Mouse (Mus musculus) liver, adult 2 months (tissue): ENCODE measurements around the gene Dcxr. TPM values are rescaled to one million over a fixed set of nuclear protein-coding genes. Genes with fewer than 3 reads are reported as not detected.
"Not testable (repeated sequence)": the region's sequence is repeated elsewhere in the genome, so short reads cannot be mapped to it uniquely, and the experiment has no call there.

Experiments used
- DNase-seq: peaks from one replicate; pipeline ENCODE4 v3.0.0-alpha.2; 2011; ENCODE audit warnings: low read depth, low spot score; ENCODE audit errors: extremely low read depth
- H3K27ac ChIP-seq: fragments of 200-500 bp; replicated peaks from 2 replicates; pipeline ENCODE4 v1.5.1; 2012; ENCODE audit warnings: low read depth, mild to moderate bottlenecking, control low read depth, inconsistent platforms, low read length; ENCODE audit not compliant: insufficient read depth
- H3K27me3 ChIP-seq: fragments of 200-500 bp; 2 replicates; pipeline ENCODE4 v1.6.1; 2012; ENCODE audit warnings: mild to moderate bottlenecking, moderate library complexity, low read length, inconsistent platforms; ENCODE audit not compliant: control insufficient read depth, insufficient read depth
- H3K36me3 ChIP-seq: fragments of 200-500 bp; 2 replicates; pipeline ENCODE4 v1.6.1; 2012; ENCODE audit warnings: low read length, inconsistent platforms; ENCODE audit not compliant: control insufficient read depth, insufficient read depth
- H3K4me1 ChIP-seq: fragments of 200-500 bp; 2 replicates; pipeline ENCODE4 v1.6.1; 2011; ENCODE audit warnings: low read length; ENCODE audit not compliant: control insufficient read depth, insufficient read depth
- H3K4me3 ChIP-seq: fragments of 200-500 bp; 2 replicates; pipeline ENCODE4 v1.5.1; 2011; ENCODE audit warnings: low read depth, mild to moderate bottlenecking, control low read depth, low read length, moderate library complexity; ENCODE audit not compliant: insufficient read depth
- H3K79me2 ChIP-seq: fragments of 200-500 bp; 2 replicates; pipeline ENCODE4 v1.6.1; 2012; ENCODE audit warnings: inconsistent platforms, mild to moderate bottlenecking, low read length, moderate library complexity; ENCODE audit not compliant: control insufficient read depth, insufficient read depth
- H3K9ac ChIP-seq: fragments of 200-500 bp; 2 replicates; pipeline ENCODE4 v1.6.1; 2012; ENCODE audit warnings: low read depth, mild to moderate bottlenecking, control low read depth, inconsistent platforms, low read length
- CTCF ChIP-seq: fragments of 200-500 bp; IDR thresholded peaks from 2 replicates; pipeline ENCODE4 v1.5.1; 2011; ENCODE audit warnings: low read depth, low read length, control low read depth
- POLR2A ChIP-seq: fragments of 200-500 bp; IDR thresholded peaks from 2 replicates; pipeline ENCODE4 v1.6.1; 2011; ENCODE audit warnings: low read length, control low read depth; ENCODE audit not compliant: insufficient read depth; ENCODE audit errors: extremely low read depth
- WGBS: fragments of 180-500 bp; shearing (Covaris S2); methylation state at CpG from one replicate; pipeline ENCODE4 v1.1.7; 2018; 5-methylcytosine and 5-hydroxymethylcytosine counted together
- polyA plus RNA-seq: library from polyadenylated mRNA; depleted of rRNA; stranded (reverse); fragments of >200 nt; gene quantifications from 2 replicates; pipeline ENCODE4 v1.2.3, GENCODE M21; 2012
- total RNA-seq: library from RNA; depleted of rRNA; stranded (reverse); fragments of >200 nt; gene quantifications from 2 replicates; pipeline ENCODE4 v1.2.3, GENCODE M21; 2014

Dcxr gene
- total and polyA plus RNA-seq, 2 experiments, result 230 to 512 TPM

- Histone ChIP-seq H3K4me1 (peaks cover 58% of the 10 kb centered on the region), H3K36me3 (peaks cover 13% of the 10 kb centered on the region; the same call in 1 of the 2 replicates), H3K27me3 (no peaks in the 10 kb centered on the region), H3K79me2 (peaks cover 28% of the 10 kb centered on the region; the same call in 1 of the 2 replicates), H3K27ac (peak overlapping the region; percentile 83), H3K9ac (0 out of 2 replicates have a peak overlapping the region, but pooled peaks have one; percentile 22), H3K4me3 (no peak overlapping the region)
- peak; percentile 75 for DNase-seq
- WGBS, result 30% methylated on average over 2 of the region's 2 CpGs
- TF ChIP-seq CTCF (no peak), POLR2A (no peak)
Measured at GRCm38 (mm10) chr11:120684660-120685059, 42.4 kb downstream of the Dcxr start.

- H3K4me3 ChIP-seq, result no peak overlapping the region
- H3K27ac ChIP-seq, result peak overlapping the region; percentile 83
- H3K27me3 ChIP-seq, result no peaks in the 10 kb centered on the region
- TF ChIP-seq POLR2A (no peak), CTCF (no peak)
- 0 out of 2 replicates have a peak overlapping the region, but pooled peaks have one; percentile 15 for H3K9ac ChIP-seq
- H3K36me3 ChIP-seq, result peaks cover 13% of the 10 kb centered on the region; the same call in 1 of the 2 replicates
- 54% methylated on average over 2 of the region's 2 CpGs for WGBS
- peaks cover 28% of the 10 kb centered on the region; the same call in 1 of the 2 replicates for H3K79me2 ChIP-seq
- H3K4me1 ChIP-seq, result peaks cover 62% of the 10 kb centered on the region
- DNase-seq, result peak; percentile 49
Measured at GRCm38 (mm10) chr11:120684086-120684485, 43.0 kb downstream of the Dcxr start.

- Histone ChIP-seq H3K27ac (peak overlapping the region; percentile 83), H3K27me3 (no peaks in the 10 kb centered on the region), H3K79me2 (peaks cover 23% of the 10 kb centered on the region; the same call in 1 of the 2 replicates), H3K9ac (no peak overlapping the region), H3K4me1 (peaks cover 63% of the 10 kb centered on the region), H3K4me3 (no peak overlapping the region), H3K36me3 (peaks cover 11% of the 10 kb centered on the region; the same call in 1 of the 2 replicates)
- WGBS, result 37% methylated on average over 3 of the region's 3 CpGs
- TF ChIP-seq CTCF (no peak), POLR2A (no peak)
- peak; percentile 89 for DNase-seq
Measured at GRCm38 (mm10) chr11:120683536-120683935, 43.5 kb downstream of the Dcxr start.

GRCm38 (mm10) chr11:120682683-120683082 lies 44.4 kb downstream of the Dcxr start:
- Histone ChIP-seq H3K36me3 (peaks cover 13% of the 10 kb centered on the region; the same call in 1 of the 2 replicates), H3K27ac (0 out of 2 replicates have a peak overlapping the region, but pooled peaks have one; percentile 7), H3K4me1 (peaks cover 70% of the 10 kb centered on the region), H3K27me3 (no peaks in the 10 kb centered on the region), H3K79me2 (peaks cover 19% of the 10 kb centered on the region; the same call in 1 of the 2 replicates), H3K4me3 (no peak overlapping the region), H3K9ac (no peak overlapping the region)
- 75% methylated on average over 5 of the region's 5 CpGs for WGBS
- TF ChIP-seq POLR2A (no peak), CTCF (no peak)
- DNase-seq, result no peak

GRCm38 (mm10) chr11:120679909-120680308 lies 47.2 kb downstream of the Dcxr start:
- Histone ChIP-seq H3K79me2 (peaks cover 14% of the 10 kb centered on the region; the same call in 1 of the 2 replicates), H3K4me3 (no peak overlapping the region), H3K9ac (peak overlapping the region; percentile 5; the same call in 1 of the 2 replicates), H3K27me3 (no peaks in the 10 kb centered on the region), H3K36me3 (peaks cover 11% of the 10 kb centered on the region; the same call in 1 of the 2 replicates), H3K27ac (peak overlapping the region; percentile 72), H3K4me1 (peaks cover 66% of the 10 kb centered on the region)
- DNase-seq, result peak; percentile 99
- 26% methylated on average over 3 of the region's 3 CpGs for WGBS
- peak; percentile 68 for TF ChIP-seq CTCF
- TF ChIP-seq POLR2A, result no peak

- H3K79me2 ChIP-seq, result peaks cover 17% of the 10 kb centered on the region; the same call in 1 of the 2 replicates
- H3K9ac ChIP-seq, result peak overlapping the region; percentile 38; the same call in 1 of the 2 replicates
- no peak overlapping the region for H3K4me3 ChIP-seq
- H3K4me1 ChIP-seq, result peaks cover 52% of the 10 kb centered on the region
- whole genome bisulfite sequencing, result 40% methylated on average over 4 of the region's 4 CpGs
- peak; percentile 93 for DNase-seq
- H3K27ac ChIP-seq, result peak overlapping the region; percentile 73
- no peaks in the 10 kb centered on the region for H3K27me3 ChIP-seq
- peaks cover 8% of the 10 kb centered on the region; the same call in 1 of the 2 replicates for H3K36me3 ChIP-seq
- TF ChIP-seq POLR2A (no peak), CTCF (no peak)
Measured at GRCm38 (mm10) chr11:120676951-120677350, 50.1 kb downstream of the Dcxr start.

- Histone ChIP-seq H3K27ac (peak overlapping the region; percentile 59; the same call in 1 of the 2 replicates), H3K79me2 (peaks cover 17% of the 10 kb centered on the region; the same call in 1 of the 2 replicates), H3K4me1 (peaks cover 50% of the 10 kb centered on the region)
- H3K27me3 ChIP-seq, H3K4me3 ChIP-seq, H3K9ac ChIP-seq, DNase-seq, H3K36me3 ChIP-seq: not testable (repeated sequence)
- WGBS, result 74% methylated on average over 5 of the region's 5 CpGs
Measured at GRCm38 (mm10) chr11:120675875-120676274, 51.2 kb downstream of the Dcxr start.
